Comparison of ENCODE assay signal across 16 mouse cellular contexts in genomic region chr11:43484652-43485051, GRCm38 (mm10). TPM values are rescaled to one million over a fixed set of nuclear protein-coding genes. Genes with fewer than 3 reads are reported as not detected.
DNase-seq lines count a peak whose midpoint lies in the region; ATAC-seq and TF ChIP-seq lines count a peak whose summit lies in the region.
"Had no signal": no experiment of that assay in that cellular context is flagged by ENCODE, and none has a peak within 500 bp of the region (broad histone marks: within the 10 kb centered on the region; RNA-seq: fewer than 3 reads in every experiment).

No protein-coding gene starts in this region.

- WGBS in midbrain, embryonic 11.5 days, result 39% methylated on average over 11 of the region's 11 CpGs
- WGBS in midbrain, embryonic 10.5 days, result 47% methylated on average over 11 of the region's 11 CpGs
- WGBS in hindbrain, embryonic 16.5 days, result 38% methylated on average over 11 of the region's 11 CpGs

- H3K27me3 ChIP-seq in midbrain, embryonic 11.5 days (ENCODE audit: control insufficient read depth, insufficient read depth, low read length), result no peaks in the 10 kb centered on the region
- no peaks in the 10 kb centered on the region for H3K27me3 ChIP-seq in midbrain, embryonic 10.5 days (ENCODE audit: low read depth, poor library complexity, severe bottlenecking)
- H3K27me3 ChIP-seq in hindbrain, embryonic 16.5 days (replicated peaks; ENCODE audit: control insufficient read depth, insufficient read depth, low read length), result no peaks in the 10 kb centered on the region
- H3K27me3 ChIP-seq: embryonic facial prominence, embryonic 12.5 days; limb, embryonic 12.5 days had no signal

- no peaks in the 10 kb centered on the region for H3K36me3 ChIP-seq in midbrain, embryonic 11.5 days (ENCODE audit: control insufficient read depth, insufficient read depth, low read length)
- no peaks in the 10 kb centered on the region for H3K36me3 ChIP-seq in midbrain, embryonic 10.5 days
- no peaks in the 10 kb centered on the region for H3K36me3 ChIP-seq in hindbrain, embryonic 16.5 days (ENCODE audit: control insufficient read depth, insufficient read depth, low read length)
- H3K36me3 ChIP-seq: embryonic facial prominence, embryonic 12.5 days; limb, embryonic 12.5 days had no signal

- no peak for TF ChIP-seq CTCF in gastrocnemius, adult 2 months (IDR thresholded peaks at IDR 0.05)

- no peak overlapping the region for H3K4me3 ChIP-seq in gastrocnemius, adult 2 months
- no peak overlapping the region for H3K4me3 ChIP-seq in midbrain, embryonic 11.5 days (ENCODE audit: low read depth, low read length)
- no peak overlapping the region for H3K4me3 ChIP-seq in midbrain, embryonic 10.5 days
- H3K4me3 ChIP-seq in hindbrain, embryonic 16.5 days (ENCODE audit: low read length), result no peak overlapping the region
- H3K4me3 ChIP-seq: embryonic facial prominence, embryonic 12.5 days; limb, embryonic 12.5 days; megakaryocyte, embryonic 14.5 days had no signal

- intact Hi-C loops in gastrocnemius, adult 2 months (cut with DNase I), result no loop called here
- intact Hi-C loops in gastrocnemius, postnatal 36 days (cut with DNase I), result no loop called here
- intact Hi-C loops in left cerebral cortex, postnatal 14 days (cut with DNase I), result no loop called here

- no peaks in the 10 kb centered on the region for H3K4me1 ChIP-seq in midbrain, embryonic 11.5 days (ENCODE audit: control insufficient read depth, insufficient read depth, low read length)
- H3K4me1 ChIP-seq in midbrain, embryonic 10.5 days, result peaks cover 10% of the 10 kb centered on the region
- no peaks in the 10 kb centered on the region for H3K4me1 ChIP-seq in hindbrain, embryonic 16.5 days (ENCODE audit: control insufficient read depth, insufficient read depth, low read depth, low read length)

- ATAC-seq in midbrain, embryonic 11.5 days (ENCODE audit: low FRiP score), result peak; percentile 66
- ATAC-seq in hindbrain, embryonic 16.5 days, result 0 out of 2 replicates have a peak, but pooled peaks have one; percentile 21
- ATAC-seq: activated CD4-positive, CD25-positive, alpha-beta regulatory T cell, adult 4 months; liver, postnatal 0 days had no signal

- no peak overlapping the region for H3K9ac ChIP-seq in midbrain, embryonic 11.5 days (ENCODE audit: low read length)
- no peak overlapping the region for H3K9ac ChIP-seq in hindbrain, embryonic 16.5 days (ENCODE audit: low read depth, low read length)
- H3K9ac ChIP-seq: embryonic facial prominence, embryonic 12.5 days; limb, embryonic 12.5 days; liver, postnatal 0 days had no signal

- no peak for DNase-seq in gastrocnemius, adult 2 months
- DNase-seq in gastrocnemius, postnatal 36 days, result no peak
- no peak for DNase-seq in midbrain, embryonic 11.5 days (ENCODE audit: low spot score, missing footprints)
- DNase-seq in midbrain, embryonic 10.5 days (ENCODE audit: low spot score), result no peak
- peak; percentile 38 for DNase-seq in embryo, embryonic 11 days
- no peak for DNase-seq in layer of hippocampus, adult 9-10 months (ENCODE audit: low spot score)
- DNase-seq in left cerebral cortex, postnatal 14 days (ENCODE audit: low spot score in 2 of 2), result no peak
- DNase-seq: cerebellum, adult 11-12 months; liver, postnatal 0 days; right cerebral cortex, postnatal 4 days; thymus, postnatal 4 days had no signal

- peak overlapping the region; percentile 66; the same call in 1 of the 2 replicates for H3K27ac ChIP-seq in gastrocnemius, adult 2 months
- no peak overlapping the region for H3K27ac ChIP-seq in midbrain, embryonic 11.5 days (ENCODE audit: low read depth, low read length)
- H3K27ac ChIP-seq in midbrain, embryonic 10.5 days (replicated peaks), result no peak overlapping the region
- no peak overlapping the region for H3K27ac ChIP-seq in hindbrain, embryonic 16.5 days (ENCODE audit: low read depth, low read length)
- H3K27ac ChIP-seq: embryonic facial prominence, embryonic 12.5 days had no signal

- no peaks in the 10 kb centered on the region for H3K9me3 ChIP-seq in midbrain, embryonic 11.5 days (ENCODE audit: control insufficient read depth, low read length)
- H3K9me3 ChIP-seq in midbrain, embryonic 10.5 days (replicated peaks), result no peaks in the 10 kb centered on the region
- H3K9me3 ChIP-seq in hindbrain, embryonic 16.5 days (ENCODE audit: control insufficient read depth, low read length), result no peaks in the 10 kb centered on the region
- H3K9me3 ChIP-seq: embryonic facial prominence, embryonic 12.5 days; limb, embryonic 12.5 days; megakaryocyte, embryonic 14.5 days had no signal

- no peak overlapping the region for H3K4me2 ChIP-seq in midbrain, embryonic 11.5 days
- no peak overlapping the region for H3K4me2 ChIP-seq in hindbrain, embryonic 16.5 days (ENCODE audit: low read length)
- H3K4me2 ChIP-seq: embryonic facial prominence, embryonic 12.5 days; limb, embryonic 12.5 days had no signal

RNA-seq across cellular contexts. Expression of gene C1qtnf2, which starts 10.6 kb away (rescaled TPM):
- 1 to 10 TPM; 1.8 to 3.6 TPM for total RNA-seq in gastrocnemius, adult 2 months (2021)
- total RNA-seq in gastrocnemius, postnatal 36 days (2021), result 1 to 10 TPM; 3.0 to 3.8 TPM
- 2.7 and 3.1 TPM in 2 replicates for polyA plus RNA-seq in midbrain, embryonic 11.5 days (2014; fragmentation: Nextera tagmentation; extraction: Ambion mirVana)
- polyA plus RNA-seq in midbrain, embryonic 10.5 days (2016; fragmentation: Nextera tagmentation; extraction: Ambion mirVana), result 1.4 and 2.2 TPM in 2 replicates
- polyA plus RNA-seq in hindbrain, embryonic 16.5 days (2015; fragmentation: Nextera tagmentation; extraction: Ambion mirVana), result 15.5 and 16.6 TPM in 2 replicates
- total RNA-seq in left cerebral cortex, postnatal 14 days (2021), result 1 to 10 TPM; 3.6 to 3.8 TPM
- polyA plus RNA-seq: activated CD4-positive, CD25-positive, alpha-beta regulatory T cell, adult 4 months had no signal

RNA-seq across cellular contexts. Expression of gene Ccnjl, which starts 43.9 kb away (rescaled TPM):
- under 1 TPM in 1 of 2 experiments, not detected in 1; 0.33 TPM for total RNA-seq in gastrocnemius, adult 2 months (2021)
- under 1 TPM; 0.12 to 0.13 TPM for total RNA-seq in gastrocnemius, postnatal 36 days (2021)
- 35.7 and 40.2 TPM in 2 replicates for polyA plus RNA-seq in midbrain, embryonic 11.5 days (2014; fragmentation: Nextera tagmentation; extraction: Ambion mirVana)
- polyA plus RNA-seq in midbrain, embryonic 10.5 days (2016; fragmentation: Nextera tagmentation; extraction: Ambion mirVana), result 40.3 and 41.3 TPM in 2 replicates
- 7.1 and 10.7 TPM in 2 replicates for polyA plus RNA-seq in hindbrain, embryonic 16.5 days (2015; fragmentation: Nextera tagmentation; extraction: Ambion mirVana)
- 1 to 10 TPM; 5.6 to 6.2 TPM for total RNA-seq in left cerebral cortex, postnatal 14 days (2021)

RNA-seq across cellular contexts. Expression of gene Slu7, which starts 51.1 kb away (rescaled TPM):
- total RNA-seq in gastrocnemius, adult 2 months (2021), result 10 to 100 TPM; 33.1 to 35.7 TPM
- 10 to 100 TPM; 25.2 to 32.2 TPM for total RNA-seq in gastrocnemius, postnatal 36 days (2021)
- polyA plus RNA-seq in midbrain, embryonic 11.5 days (2014; fragmentation: Nextera tagmentation; extraction: Ambion mirVana), result 71.6 and 76.7 TPM in 2 replicates
- 59.2 and 59.5 TPM in 2 replicates for polyA plus RNA-seq in midbrain, embryonic 10.5 days (2016; fragmentation: Nextera tagmentation; extraction: Ambion mirVana)
- polyA plus RNA-seq in hindbrain, embryonic 16.5 days (2015; fragmentation: Nextera tagmentation; extraction: Ambion mirVana), result 54.4 and 55.2 TPM in 2 replicates
- 10 to 100 TPM; 43.7 to 48.9 TPM for total RNA-seq in left cerebral cortex, postnatal 14 days (2021)

RNA-seq across cellular contexts. Expression of gene Pttg1, which starts 58.6 kb away (rescaled TPM):
- 10 to 100 TPM; 45.0 to 60.9 TPM for total RNA-seq in gastrocnemius, adult 2 months (2021)
- total RNA-seq in gastrocnemius, postnatal 36 days (2021), result 10 to 100 TPM; 39.5 to 44.0 TPM
- polyA plus RNA-seq in midbrain, embryonic 11.5 days (2014; fragmentation: Nextera tagmentation; extraction: Ambion mirVana), result 89.0 and 97.1 TPM in 2 replicates
- 94.6 and 109 TPM in 2 replicates for polyA plus RNA-seq in midbrain, embryonic 10.5 days (2016; fragmentation: Nextera tagmentation; extraction: Ambion mirVana)
- polyA plus RNA-seq in hindbrain, embryonic 16.5 days (2015; fragmentation: Nextera tagmentation; extraction: Ambion mirVana), result 51.0 and 56.3 TPM in 2 replicates
- 10 to 100 TPM; 17.6 to 18.7 TPM for total RNA-seq in left cerebral cortex, postnatal 14 days (2021)

Comparison
In these comparisons a context has a peak if more than half of its experiments do, and no peak if none do; other contexts are left out.
1. RNA of gene Ccnjl, which starts 43.9 kb away (total RNA-seq): 5.6 to 6.2 TPM in left cerebral cortex, postnatal 14 days; 0.33 TPM in gastrocnemius, adult 2 months and 0.12 to 0.13 TPM in gastrocnemius, postnatal 36 days; every median in the first group is over 4 times any median in the second.